Mouse (Mus musculus): ENCODE measurements around the gene Gtf3c4.

DNA sequence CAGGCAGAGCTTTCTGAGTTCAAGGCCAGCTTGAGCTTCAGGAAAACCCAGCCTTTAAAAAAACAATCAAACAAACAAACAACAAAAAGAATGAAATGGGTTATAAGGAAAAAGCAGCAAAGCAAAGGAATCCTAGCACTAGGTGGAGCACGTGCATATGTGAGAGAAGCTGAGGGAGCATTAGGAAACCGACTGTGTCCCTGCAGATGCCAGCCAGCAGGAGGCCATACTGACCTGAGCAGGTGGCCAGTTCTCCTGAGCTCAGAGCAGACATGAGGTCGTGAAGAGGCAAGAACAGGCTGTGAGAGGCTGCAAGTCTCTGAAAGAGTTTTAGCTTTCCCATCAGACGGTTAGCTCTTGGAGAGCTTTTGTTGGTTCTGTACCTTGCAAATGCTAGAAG is 10.9 kb downstream of the Gtf3c4 start:
- TF ChIP-seq CTCF (IDR thresholded peaks at IDR 0.05; ENCODE audit: borderline replicate concordance, extremely low read depth, insufficient read depth, insufficient read length) (peak; percentile 23; the same call in 1 of the 2 replicates), POLR2A (IDR thresholded peaks at IDR 0.05; ENCODE audit: borderline replicate concordance, extremely low read depth, insufficient read depth, insufficient read length, poor library complexity, severe bottlenecking) (no peak)

Data from brain, embryonic 14.5 days (tissue).